Mouse (Mus musculus) layer of hippocampus, postnatal 36 days (tissue): ENCODE results near the gene Tmcc3. TPM values are rescaled to one million over a fixed set of nuclear protein-coding genes. Genes with fewer than 3 reads are reported as not detected.
"Not testable (repeated sequence)": the region's sequence is repeated elsewhere in the genome, so short reads cannot be mapped to it uniquely, and the experiment has no call there.

ENCODE experiments used
- DNase-seq, 2 experiments: peaks; one replicate each; pipeline ENCODE4 v3.0.0; 2022
- total RNA-seq, 2 experiments: library from RNA; stranded (reverse); gene quantifications; 2 replicates each; pipeline ENCODE4 v1.2.3; 2021

The Tmcc3 gene
- total RNA-seq, 2 experiments from 2014 or later: 45.8 to 46.6 TPM

GRCm38 (mm10) chr10:94585819-94586218, 274.1 kb downstream of the Tmcc3 start:
- DNase-seq: no peak

DNA sequence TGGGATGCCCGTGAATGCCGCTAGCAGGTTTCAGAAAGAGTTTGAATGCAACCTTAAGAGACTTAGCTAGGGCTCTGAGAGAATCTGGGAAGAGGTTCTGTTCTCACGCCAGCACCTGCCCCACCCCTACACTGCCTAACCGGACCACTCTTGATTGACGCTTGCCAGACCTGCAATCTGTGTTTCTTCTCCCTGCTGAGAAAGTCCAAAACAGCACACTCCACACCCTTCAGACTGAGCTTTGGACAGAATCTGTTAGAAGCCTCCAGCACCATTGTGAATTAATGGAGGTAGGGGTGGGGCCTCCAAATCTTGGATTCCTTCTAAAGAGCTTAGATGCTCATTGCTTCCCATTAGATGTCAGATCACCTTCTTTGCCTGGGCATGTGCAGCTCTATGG, 277.2 kb downstream of the Tmcc3 start:
- no peak for DNase-seq

- peak; percentile 25 to 37 for DNase-seq
Measured at GRCm38 (mm10) chr10:94595705-94596104, 284.0 kb downstream of the Tmcc3 start.

GRCm38 (mm10) chr10:94599846-94600245, 288.1 kb downstream of the Tmcc3 start:
- not testable (repeated sequence) for DNase-seq

DNA sequence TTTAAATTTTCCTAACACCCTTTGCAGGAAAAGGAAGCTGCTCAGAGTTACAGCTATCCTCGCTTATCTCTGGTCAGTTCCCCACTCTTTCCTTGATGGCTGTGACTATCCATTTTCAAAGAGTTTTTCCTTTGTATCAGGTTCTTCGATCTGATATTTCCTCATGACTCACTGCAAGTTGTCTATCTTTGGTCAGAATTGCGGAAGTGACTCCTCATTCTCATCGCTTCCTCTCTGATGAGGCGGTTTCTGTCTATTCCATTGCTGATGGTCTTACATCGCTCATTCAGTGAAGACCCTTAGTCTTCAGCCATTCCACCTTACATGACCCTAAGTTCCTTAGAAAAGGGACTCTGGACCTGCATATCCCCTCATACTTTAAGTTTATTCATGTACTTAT, 289.3 kb downstream of the Tmcc3 start:
- no peak for DNase-seq

DNA sequence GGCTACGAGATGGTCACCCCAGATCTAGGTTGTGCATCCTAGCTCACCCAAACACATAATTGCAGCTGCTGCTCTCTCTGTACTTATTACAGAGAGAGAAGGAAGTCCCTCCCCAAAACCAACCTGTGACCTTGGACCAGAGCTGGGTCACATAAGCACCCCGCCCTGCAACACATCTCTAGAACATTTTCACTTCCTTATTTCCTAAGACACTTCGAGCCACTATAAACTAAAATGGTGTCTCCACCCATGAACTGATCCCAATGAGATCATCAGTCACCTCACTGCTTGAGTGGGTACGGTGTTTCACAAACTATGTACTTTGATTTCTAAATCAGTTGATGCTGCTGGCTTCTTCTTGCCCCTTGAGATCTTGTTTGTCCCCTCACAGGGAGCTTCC, 293.7 kb downstream of the Tmcc3 start:
- no peak for DNase-seq

- DNase-seq: peak; percentile 73 to 82
Measured at GRCm38 (mm10) chr10:94609309-94609777, 297.6 kb downstream of the Tmcc3 start.

DNA sequence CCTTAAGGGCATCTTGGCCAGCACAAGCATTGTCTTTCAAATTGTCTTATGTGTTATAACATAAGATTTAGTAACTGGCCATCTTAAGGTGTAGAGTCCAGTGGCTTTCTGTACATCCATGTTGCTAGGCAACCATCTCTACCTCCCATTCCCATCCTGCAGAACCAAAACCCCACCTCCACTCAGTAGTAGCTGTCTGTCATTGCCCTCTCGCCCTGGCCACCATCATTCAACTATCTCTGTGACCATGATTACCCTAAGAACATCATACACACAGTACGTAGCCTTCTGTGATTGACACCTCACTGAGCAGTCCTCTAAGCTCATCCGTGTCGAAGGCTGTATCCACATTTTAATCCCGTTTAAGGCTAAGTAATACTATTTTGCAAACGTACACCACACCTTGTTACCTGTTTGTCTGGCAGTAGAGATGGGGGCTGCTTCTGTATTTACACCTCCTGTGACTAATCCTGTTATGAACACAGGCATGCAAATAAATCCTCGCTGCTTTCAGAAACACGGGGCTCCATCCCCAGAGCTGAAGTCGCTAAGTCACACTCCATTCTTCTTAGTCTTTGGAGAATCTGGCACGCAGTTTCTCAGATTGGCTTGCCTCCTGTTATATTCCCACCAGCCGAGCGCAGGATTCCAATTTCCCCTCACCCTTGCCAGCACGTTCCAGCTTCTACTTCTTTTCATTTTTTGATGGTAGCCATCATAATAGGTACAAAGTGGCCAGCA, 299.6 kb downstream of the Tmcc3 start:
- DNase-seq: no peak

DNA sequence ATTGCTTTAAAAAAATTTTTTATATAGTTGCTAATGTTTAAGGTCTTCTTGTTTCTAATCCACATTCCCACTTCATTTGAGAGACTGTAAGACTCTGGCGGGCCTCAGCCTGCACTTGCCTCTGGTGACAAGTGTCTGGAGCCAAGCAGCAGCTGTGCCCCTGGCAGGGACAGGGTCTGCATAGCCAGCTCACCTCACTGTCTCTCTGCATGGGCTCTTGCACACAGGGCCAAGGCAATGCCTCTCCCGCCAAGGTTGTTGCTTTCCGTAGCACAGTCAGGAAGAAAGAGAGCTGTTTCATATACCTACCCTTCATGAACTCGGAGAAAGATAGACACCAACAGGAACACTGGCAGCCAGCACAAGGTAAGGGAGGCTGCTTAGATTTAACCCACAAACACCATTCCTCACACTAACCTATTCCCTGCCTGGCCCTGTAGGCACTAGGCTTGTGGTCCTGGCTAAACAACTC, 300.3 kb downstream of the Tmcc3 start:
- DNase-seq: no peak

DNA sequence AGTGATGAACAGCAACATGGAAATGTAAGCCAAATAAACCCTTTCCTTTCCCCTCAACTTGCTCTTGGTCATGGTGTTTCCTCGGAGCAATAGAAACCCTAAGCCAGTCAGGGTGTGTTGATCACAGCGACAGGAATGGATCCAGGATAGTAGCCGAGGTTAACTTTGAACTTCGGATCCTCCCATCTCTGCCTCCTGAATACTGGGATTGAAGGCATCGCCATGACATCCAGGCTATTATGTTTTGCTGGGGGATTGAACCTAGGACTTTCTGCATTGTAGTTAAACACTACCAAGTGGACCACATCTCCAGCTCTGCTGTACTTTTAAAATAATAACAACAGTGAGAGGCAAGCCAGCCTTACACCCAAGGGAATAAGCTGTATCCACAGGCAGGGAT, 307.8 kb downstream of the Tmcc3 start:
- no peak for DNase-seq

DNA sequence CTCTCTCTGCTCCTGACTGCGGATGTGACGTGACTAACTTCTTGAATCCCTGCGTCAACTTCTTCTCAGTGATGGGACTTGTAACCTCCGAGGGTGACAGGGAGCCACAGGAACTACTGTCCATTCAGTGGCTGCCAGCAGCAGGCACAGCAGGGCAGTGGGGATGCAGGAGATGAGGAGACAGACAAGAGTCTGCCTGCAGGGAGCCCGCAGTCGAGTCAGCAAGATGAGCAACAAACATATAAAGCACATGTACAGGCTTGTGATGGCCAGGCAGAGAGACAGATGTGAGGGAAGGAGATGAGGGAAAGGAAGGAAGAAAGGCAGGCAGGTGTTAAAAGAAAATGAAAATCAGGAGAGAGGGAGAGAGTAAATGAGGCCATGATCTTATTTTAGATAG, 308.8 kb downstream of the Tmcc3 start:
- DNase-seq: no peak

- no peak for DNase-seq
Measured at GRCm38 (mm10) chr10:94621420-94622225, 309.9 kb downstream of the Tmcc3 start.

DNA sequence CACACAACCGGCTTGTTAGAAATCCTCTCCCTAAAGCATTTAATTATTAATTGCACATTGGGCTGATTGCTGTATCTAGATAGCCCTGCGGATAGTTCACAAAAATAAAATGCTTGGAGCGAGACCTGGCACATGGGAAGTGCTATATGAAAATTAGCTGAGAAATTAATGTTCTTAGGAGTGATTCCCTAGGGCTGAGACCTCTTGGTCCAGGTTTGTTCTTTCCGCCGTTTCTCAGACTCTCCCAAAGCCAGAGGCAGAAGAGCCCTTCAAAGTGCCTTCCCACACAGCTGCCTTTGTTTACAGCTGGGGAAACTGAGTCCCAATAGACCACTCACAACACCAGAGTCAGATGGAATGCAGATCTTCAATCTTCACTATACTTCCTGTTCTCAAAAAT, 310.5 kb downstream of the Tmcc3 start:
- no peak for DNase-seq

- no peak for DNase-seq
Measured at GRCm38 (mm10) chr10:94622828-94623227, 311.1 kb downstream of the Tmcc3 start.

GRCm38 (mm10) chr10:94623617-94624016, 311.9 kb downstream of the Tmcc3 start:
- peak; percentile 83 to 86 for DNase-seq

GRCm38 (mm10) chr10:94625036-94625435, 313.3 kb downstream of the Tmcc3 start:
- DNase-seq: no peak

GRCm38 (mm10) chr10:94625606-94626005, 313.9 kb downstream of the Tmcc3 start:
- no peak for DNase-seq

DNA sequence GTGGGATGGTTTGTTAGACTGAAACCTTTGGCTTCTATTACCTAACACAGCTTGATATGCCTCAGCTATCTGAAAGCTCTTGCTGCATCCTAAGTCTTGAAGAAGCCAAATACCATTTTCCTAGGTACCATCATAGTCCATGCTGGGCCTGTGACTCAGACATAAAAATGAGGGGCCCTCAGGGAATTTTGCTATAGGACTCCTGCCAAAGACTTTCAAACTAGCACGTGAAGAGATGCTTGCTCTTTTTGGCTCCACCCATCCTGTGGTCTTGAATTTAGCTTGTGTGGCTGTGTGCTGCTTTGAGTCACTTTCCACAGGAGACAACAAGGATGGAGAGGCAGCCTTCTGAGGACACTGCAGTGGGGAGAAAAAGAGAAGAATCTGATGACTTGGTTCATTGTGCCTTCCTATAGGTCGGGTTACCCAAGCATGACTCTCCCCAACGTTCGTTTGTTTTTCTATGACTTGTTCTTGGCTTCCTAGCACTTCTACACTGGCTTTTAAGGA, 319.1 kb downstream of the Tmcc3 start:
- no peak for DNase-seq

GRCm38 (mm10) chr10:94631541-94632113, 319.9 kb downstream of the Tmcc3 start:
- DNase-seq: no peak

- no peak for DNase-seq
Measured at GRCm38 (mm10) chr10:94632245-94632644, 320.5 kb downstream of the Tmcc3 start.

- no peak for DNase-seq
Measured at GRCm38 (mm10) chr10:94638599-94638998, 326.9 kb downstream of the Tmcc3 start.

DNA sequence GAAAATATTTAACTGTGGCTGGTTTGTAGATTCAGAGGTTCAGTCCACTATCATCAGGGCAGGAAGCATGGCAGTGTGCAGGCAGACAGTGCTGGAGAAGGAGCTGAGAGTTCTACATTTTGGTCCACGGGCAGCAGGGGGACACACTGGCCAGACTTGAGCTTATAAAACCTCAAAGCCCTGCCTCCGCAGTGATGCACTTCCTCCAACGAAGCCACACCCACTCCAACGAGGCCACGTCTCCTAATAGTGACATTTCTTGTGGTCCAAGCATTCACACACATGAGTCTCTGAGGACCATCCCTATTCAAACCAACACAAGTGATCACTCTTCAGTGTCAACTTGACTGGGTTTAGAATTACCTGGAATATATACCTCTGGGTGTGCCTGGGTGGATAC, 327.5 kb downstream of the Tmcc3 start:
- DNase-seq: no peak

GRCm38 (mm10) chr10:94640067-94640466, 328.3 kb downstream of the Tmcc3 start:
- DNase-seq: no peak
